Mouse (Mus musculus) central nervous system, embryonic 18 days (tissue): Measurements from ENCODE around the gene Gpc4. TPM values are rescaled to one million over a fixed set of nuclear protein-coding genes. Genes with fewer than 3 reads are reported as not detected.

Source experiments
- polyA plus RNA-seq: library from polyadenylated mRNA; depleted of rRNA; stranded (reverse); fragments of >200 nt; gene quantifications from 2 replicates; pipeline ENCODE4 v1.2.3, GENCODE M21; 2012; rRNA removed

Gene Gpc4
- 8.6 and 9.1 TPM in 2 replicates for polyA plus RNA-seq

DNA sequence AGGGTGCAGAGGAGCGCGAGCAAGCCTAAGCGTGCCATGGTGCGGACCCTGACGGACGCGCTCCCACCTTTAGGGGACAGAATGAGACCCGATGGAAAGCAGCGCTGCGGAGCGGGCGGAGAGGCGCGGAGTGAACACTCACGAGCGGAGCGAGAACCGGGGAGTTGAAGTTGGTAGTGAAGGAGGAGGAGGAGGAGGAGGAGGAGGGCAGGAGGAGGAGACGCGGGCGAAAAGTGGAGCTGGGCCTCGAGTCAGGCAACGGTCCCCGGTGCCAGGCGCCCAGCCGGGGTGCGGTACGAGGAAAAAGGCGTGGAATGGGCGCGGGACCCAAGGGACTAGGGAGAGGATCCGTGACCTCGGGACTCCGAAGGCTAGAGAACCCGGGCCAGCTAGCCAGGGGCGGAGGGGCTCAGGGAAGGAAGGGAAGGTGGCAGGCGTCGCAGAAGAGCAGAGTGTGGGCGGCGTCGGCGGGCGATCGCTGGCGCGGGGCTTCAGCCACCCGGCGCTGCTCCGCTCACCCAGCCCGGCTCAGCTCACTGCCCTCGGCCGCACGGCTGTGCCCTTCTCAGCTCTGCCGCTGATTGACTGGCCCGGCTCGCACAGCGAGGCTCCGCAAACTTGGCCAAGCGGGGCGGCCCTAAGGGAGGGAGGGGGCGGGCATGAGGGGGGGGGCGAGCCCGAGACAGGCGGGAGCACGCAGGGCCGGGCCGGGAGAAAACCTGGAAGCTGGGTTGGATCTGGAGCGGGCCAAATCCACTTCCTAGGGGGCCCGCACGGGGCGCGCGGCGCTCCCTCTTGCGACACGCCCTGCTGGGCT lies at the start of gene Gpc4:
Gene Gpc4 (minus strand): TSS at position 515 of the 817 bp plus-strand sequence.

Other genes starting within 250 kb of the Gpc4 start
- not detected in 2 replicates for gene 1700080O16Rik, start 192.5 kb downstream of the Gpc4 start, polyA plus RNA-seq